Mouse (Mus musculus) sigmoid colon, adult 10 weeks (tissue): ENCODE data around the gene Pcare. TPM values are rescaled to one million over a fixed set of nuclear protein-coding genes. Genes with fewer than 3 reads are reported as not detected.

Experiments
- polyA plus RNA-seq: library from polyadenylated mRNA; stranded (reverse); fragments of 350-450 nt; fragmentation: Illumina TruSeq; extraction: RNeasy Lipid Tissue Mini Kit (QIAGEN cat#74804); gene quantifications from one replicate; pipeline ENCODE4 v1.2.3, GENCODE M21; 2014; ENCODE audit warnings: low read depth, low replicate concordance

Pcare gene
- not detected for polyA plus RNA-seq

GRCm38 (mm10) chr17:71752831-71753230, at the start of gene Pcare:
Gene Pcare (minus strand): TSS chr17:71752894.

GRCm38 (mm10) chr17:71768173-71768572, 15.5 kb upstream of the Pcare start, which contains the start of gene Clip4:
Gene Clip4 (plus strand): TSS chr17:71768473.

Other genes with a start within 250 kb of the Pcare start
- 16.3 TPM for gene Ndc80, start 226.0 kb downstream of the Pcare start, polyA plus RNA-seq
- gene Spdya, start 200.8 kb downstream of the Pcare start, polyA plus RNA-seq: 0.44 TPM
- gene Wdr43, start 137.0 kb downstream of the Pcare start, polyA plus RNA-seq: 92.1 TPM
- gene Togaram2, start 79.6 kb downstream of the Pcare start, polyA plus RNA-seq: not detected
- 17.3 TPM for gene Clip4, start 15.6 kb upstream of the Pcare start, polyA plus RNA-seq